ENCODE assay signal across 13 mouse cellular contexts in the genomic region with DNA sequence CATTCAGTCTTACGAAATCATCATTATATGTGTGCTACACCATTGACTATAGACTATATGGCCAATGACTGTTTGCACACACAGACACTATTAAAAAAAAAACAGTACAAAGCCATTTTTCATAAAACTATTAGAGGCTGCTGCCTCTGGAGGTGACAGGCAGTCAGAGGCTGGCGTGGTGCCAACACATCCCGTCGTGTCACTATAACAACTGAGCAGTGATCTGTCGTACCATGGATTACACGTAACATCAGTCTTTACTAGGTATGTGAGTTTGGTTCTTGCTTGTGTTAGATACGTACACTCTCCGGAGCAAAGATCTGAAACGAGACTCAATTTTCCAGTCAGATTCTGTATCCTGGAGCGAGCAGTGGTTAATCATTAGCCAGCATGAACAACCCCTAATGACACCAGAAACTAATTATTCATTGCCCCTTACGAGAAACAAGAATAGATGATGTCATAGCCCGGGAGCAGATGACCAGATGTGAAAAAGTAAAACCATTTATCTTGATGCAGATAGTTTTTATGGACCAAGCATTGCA. TPM values are rescaled to one million over a fixed set of nuclear protein-coding genes. Genes with fewer than 3 reads are reported as not detected.
DNase-seq lines count a peak whose midpoint lies in the region; ATAC-seq and TF ChIP-seq lines count a peak whose summit lies in the region.
"Had no signal": no experiment of that assay in that cellular context is flagged by ENCODE, and none has a peak within 500 bp of the region (broad histone marks: within the 10 kb centered on the region; RNA-seq: fewer than 3 reads in every experiment).

No protein-coding gene starts in this region.

- no peak overlapping the region for H3K4me3 ChIP-seq in hindbrain, embryonic 14.5 days (replicated peaks; ENCODE audit: low read length)
- no peak overlapping the region for H3K4me3 ChIP-seq in hindbrain, embryonic 16.5 days (ENCODE audit: low read length)
- no peak overlapping the region for H3K4me3 ChIP-seq in midbrain, postnatal 0 days (ENCODE audit: low read depth, low read length)
- H3K4me3 ChIP-seq in midbrain, embryonic 15.5 days, result no peak overlapping the region
- H3K4me3 ChIP-seq in intestine, postnatal 0 days (ENCODE audit: low read depth, low read length), result peak overlapping the region; percentile 13; the same call in 1 of the 2 replicates
- H3K4me3 ChIP-seq in stomach, postnatal 0 days (ENCODE audit: low read depth, low read length), result no peak overlapping the region
- H3K4me3 ChIP-seq: neural tube, embryonic 13.5 days had no signal

- ATAC-seq in hindbrain, embryonic 14.5 days (ENCODE audit: low FRiP score), result no peak
- no peak for ATAC-seq in hindbrain, embryonic 16.5 days
- no peak for ATAC-seq in midbrain, postnatal 0 days (ENCODE audit: low FRiP score)
- no peak for ATAC-seq in midbrain, embryonic 15.5 days (replicated peaks)
- ATAC-seq in intestine, postnatal 0 days, result peak; percentile 15; the same call in 1 of the 2 replicates
- ATAC-seq in stomach, postnatal 0 days (ENCODE audit: low FRiP score, low TSS enrichment), result no peak
- ATAC-seq: inflammation-experienced regulatory T-cells, adult 6 months had no signal

- peak; percentile 58 for DNase-seq in hindbrain, embryonic 14.5 days (ENCODE audit: low spot score)
- peak; percentile 63 for DNase-seq in midbrain, postnatal 0 days (ENCODE audit: low spot score)
- DNase-seq in stomach, postnatal 0 days (ENCODE audit: low spot score), result peak; percentile 56
- no peak for DNase-seq in left cerebral cortex, postnatal 25 days (ENCODE audit: low spot score in 2 of 2)
- DNase-seq: gastrocnemius, postnatal 25 days; spleen, adult 18-20 months; thymus, postnatal 14 days had no signal

- H3K9ac ChIP-seq in hindbrain, embryonic 14.5 days, result no peak overlapping the region
- H3K9ac ChIP-seq in hindbrain, embryonic 16.5 days (ENCODE audit: low read depth, low read length), result no peak overlapping the region
- no peak overlapping the region for H3K9ac ChIP-seq in midbrain, postnatal 0 days (replicated peaks; ENCODE audit: low read length, poor library complexity, severe bottlenecking)
- H3K9ac ChIP-seq in midbrain, embryonic 15.5 days, result no peak overlapping the region
- H3K9ac ChIP-seq in intestine, postnatal 0 days (ENCODE audit: low read depth, low read length), result no peak overlapping the region
- no peak overlapping the region for H3K9ac ChIP-seq in stomach, postnatal 0 days (ENCODE audit: low read length)
- H3K9ac ChIP-seq: liver, embryonic 14.5 days; neural tube, embryonic 13.5 days had no signal

- no peak overlapping the region for H3K27ac ChIP-seq in hindbrain, embryonic 14.5 days
- no peak overlapping the region for H3K27ac ChIP-seq in hindbrain, embryonic 16.5 days (ENCODE audit: low read depth, low read length)
- no peak overlapping the region for H3K27ac ChIP-seq in midbrain, postnatal 0 days (ENCODE audit: low read depth, low read length)
- H3K27ac ChIP-seq in midbrain, embryonic 15.5 days, result no peak overlapping the region
- no peak overlapping the region for H3K27ac ChIP-seq in intestine, postnatal 0 days (ENCODE audit: low read depth, low read length)
- no peak overlapping the region for H3K27ac ChIP-seq in stomach, postnatal 0 days (replicated peaks)
- H3K27ac ChIP-seq: liver, embryonic 14.5 days; neural tube, embryonic 13.5 days had no signal

- no peak for TF ChIP-seq CTCF in midbrain, postnatal 0 days (IDR thresholded peaks at IDR 0.05)
- peak; percentile 35 for TF ChIP-seq CTCF in intestine, postnatal 0 days (IDR thresholded peaks at IDR 0.05; ENCODE audit: low read depth)
- no peak for TF ChIP-seq CTCF in stomach, postnatal 0 days (IDR thresholded peaks at IDR 0.05; ENCODE audit: low read depth)

- H3K4me2 ChIP-seq in hindbrain, embryonic 14.5 days (replicated peaks), result no peak overlapping the region
- H3K4me2 ChIP-seq in hindbrain, embryonic 16.5 days (ENCODE audit: low read length), result no peak overlapping the region
- no peak overlapping the region for H3K4me2 ChIP-seq in midbrain, postnatal 0 days (ENCODE audit: low read depth, low read length, poor library complexity, severe bottlenecking)
- no peak overlapping the region for H3K4me2 ChIP-seq in midbrain, embryonic 15.5 days
- peak overlapping the region; percentile 30; the same call in 1 of the 2 replicates for H3K4me2 ChIP-seq in intestine, postnatal 0 days (replicated peaks; ENCODE audit: low read depth)
- no peak overlapping the region for H3K4me2 ChIP-seq in stomach, postnatal 0 days (replicated peaks; ENCODE audit: low read depth)
- H3K4me2 ChIP-seq: neural tube, embryonic 13.5 days had no signal

- 50% methylated on average over 12 of the region's 12 CpGs for WGBS in hindbrain, embryonic 14.5 days
- 41% methylated on average over 12 of the region's 12 CpGs for WGBS in hindbrain, embryonic 16.5 days
- WGBS in midbrain, postnatal 0 days, result 67% methylated on average over 12 of the region's 12 CpGs
- 67% methylated on average over 12 of the region's 12 CpGs for WGBS in midbrain, embryonic 15.5 days
- 23% methylated on average over 12 of the region's 12 CpGs for WGBS in intestine, postnatal 0 days
- WGBS in stomach, postnatal 0 days, result 36% methylated on average over 12 of the region's 12 CpGs

- TF ChIP-seq EP300 in stomach, postnatal 0 days (optimal IDR thresholded peaks at IDR 0.05), result no peak

- peaks cover 9% of the 10 kb centered on the region for H3K27me3 ChIP-seq in hindbrain, embryonic 14.5 days (ENCODE audit: control insufficient read depth, insufficient read depth, low read length)
- H3K27me3 ChIP-seq in hindbrain, embryonic 16.5 days (replicated peaks; ENCODE audit: control insufficient read depth, insufficient read depth, low read length), result no peaks in the 10 kb centered on the region
- H3K27me3 ChIP-seq in midbrain, postnatal 0 days (ENCODE audit: insufficient read depth, low read length), result 0 out of 2 replicates have a peak, but pooled peaks cover 3% of the 10 kb centered on the region
- peaks cover 10% of the 10 kb centered on the region for H3K27me3 ChIP-seq in midbrain, embryonic 15.5 days (replicated peaks)
- H3K27me3 ChIP-seq in intestine, postnatal 0 days (replicated peaks; ENCODE audit: control insufficient read depth, insufficient read depth, low read length), result no peaks in the 10 kb centered on the region
- no peaks in the 10 kb centered on the region for H3K27me3 ChIP-seq in stomach, postnatal 0 days (ENCODE audit: control insufficient read depth, insufficient read depth, low read length)
- H3K27me3 ChIP-seq: neural tube, embryonic 13.5 days had no signal

- intact Hi-C loops in left cerebral cortex, postnatal 25 days (cut with DNase I), result no loop called here

- no peaks in the 10 kb centered on the region for H3K36me3 ChIP-seq in hindbrain, embryonic 14.5 days (replicated peaks; ENCODE audit: control insufficient read depth, insufficient read depth)
- no peaks in the 10 kb centered on the region for H3K36me3 ChIP-seq in hindbrain, embryonic 16.5 days (ENCODE audit: control insufficient read depth, insufficient read depth, low read length)
- H3K36me3 ChIP-seq in midbrain, postnatal 0 days (ENCODE audit: insufficient read depth, low read length), result no peaks in the 10 kb centered on the region
- no peaks in the 10 kb centered on the region for H3K36me3 ChIP-seq in midbrain, embryonic 15.5 days (replicated peaks)
- no peaks in the 10 kb centered on the region for H3K36me3 ChIP-seq in intestine, postnatal 0 days (ENCODE audit: control insufficient read depth, insufficient read depth)
- H3K36me3 ChIP-seq in stomach, postnatal 0 days (ENCODE audit: control insufficient read depth, insufficient read depth, low read length), result no peaks in the 10 kb centered on the region
- H3K36me3 ChIP-seq: neural tube, embryonic 13.5 days had no signal

- H3K9me3 ChIP-seq in hindbrain, embryonic 14.5 days (ENCODE audit: control insufficient read depth, low read length), result no peaks in the 10 kb centered on the region
- H3K9me3 ChIP-seq in hindbrain, embryonic 16.5 days (ENCODE audit: control insufficient read depth, low read length), result no peaks in the 10 kb centered on the region
- no peaks in the 10 kb centered on the region for H3K9me3 ChIP-seq in midbrain, postnatal 0 days (ENCODE audit: low read length)
- no peaks in the 10 kb centered on the region for H3K9me3 ChIP-seq in midbrain, embryonic 15.5 days
- no peaks in the 10 kb centered on the region for H3K9me3 ChIP-seq in intestine, postnatal 0 days (ENCODE audit: control insufficient read depth)
- H3K9me3 ChIP-seq in stomach, postnatal 0 days (ENCODE audit: control insufficient read depth, low read length), result no peaks in the 10 kb centered on the region
- H3K9me3 ChIP-seq: neural tube, embryonic 13.5 days had no signal

- peaks cover 9% of the 10 kb centered on the region; the same call in 1 of the 2 replicates for H3K4me1 ChIP-seq in hindbrain, embryonic 14.5 days (replicated peaks; ENCODE audit: control insufficient read depth, insufficient read depth, low read length)
- H3K4me1 ChIP-seq in hindbrain, embryonic 16.5 days (ENCODE audit: control insufficient read depth, insufficient read depth, low read depth, low read length), result peaks cover 10% of the 10 kb centered on the region
- 0 out of 2 replicates have a peak, but pooled peaks cover 5% of the 10 kb centered on the region for H3K4me1 ChIP-seq in midbrain, postnatal 0 days (ENCODE audit: insufficient read depth, low read length)
- H3K4me1 ChIP-seq in midbrain, embryonic 15.5 days, result peaks cover 17% of the 10 kb centered on the region
- H3K4me1 ChIP-seq in intestine, postnatal 0 days (replicated peaks; ENCODE audit: control insufficient read depth, insufficient read depth, low read length), result no peaks in the 10 kb centered on the region; the same call in 1 of the 2 replicates
- H3K4me1 ChIP-seq in stomach, postnatal 0 days (replicated peaks; ENCODE audit: control insufficient read depth, insufficient read depth), result no peaks in the 10 kb centered on the region

RNA-seq across cellular contexts. Expression of gene Tgif1, which starts 3.6 kb away (rescaled TPM):
- 11.8 and 12.0 TPM in 2 replicates for polyA plus RNA-seq in hindbrain, embryonic 14.5 days (2014; fragmentation: Nextera tagmentation; extraction: Ambion mirVana)
- polyA plus RNA-seq in hindbrain, embryonic 16.5 days (2015; fragmentation: Nextera tagmentation; extraction: Ambion mirVana), result 13.2 and 14.5 TPM in 2 replicates
- total RNA-seq in midbrain, postnatal 0 days (2014; rRNA removed), result 5.6 and 5.8 TPM in 2 replicates
- 3.8 and 4.2 TPM in 2 replicates for polyA plus RNA-seq in midbrain, postnatal 0 days (2015; fragmentation: Nextera tagmentation; extraction: Ambion mirVana)
- polyA plus RNA-seq in midbrain, embryonic 15.5 days (2015; fragmentation: Nextera tagmentation; extraction: Ambion mirVana), result 11.4 and 11.5 TPM in 2 replicates
- polyA plus RNA-seq in intestine, postnatal 0 days (2015; fragmentation: Nextera tagmentation; extraction: Ambion mirVana), result 20.0 and 24.5 TPM in 2 replicates
- 34.7 and 35.6 TPM in 2 replicates for polyA plus RNA-seq in stomach, postnatal 0 days (2015; fragmentation: Nextera tagmentation; extraction: Ambion mirVana)
- 1 to 10 TPM; 1.5 to 2.1 TPM for total RNA-seq in left cerebral cortex, postnatal 25 days (2021)

Comparison
In these comparisons a context has a peak if more than half of its experiments do, and no peak if none do; other contexts are left out.
1. DNase-seq: peak in hindbrain, embryonic 14.5 days (single experiment), midbrain, postnatal 0 days (single experiment) and stomach, postnatal 0 days (single experiment); none in left cerebral cortex, postnatal 25 days (0 of 2).